Mouse (Mus musculus) heart, adult 2 months (tissue): Measurements from ENCODE around the gene Nit1.

Experiments
- CTCF ChIP-seq: fragments of 200-600 bp; IDR thresholded peaks from 2 replicates; pipeline ENCODE4 v1.8.1; 2022; ENCODE audit warnings: antibody characterized with exemption, mild to moderate bottlenecking, moderate library complexity
- EP300 ChIP-seq: fragments of 200-500 bp; IDR thresholded peaks from 2 replicates; pipeline ENCODE4 v1.6.1; 2011; ENCODE audit warnings: low read depth, low read length, control low read depth; ENCODE audit not compliant: insufficient read depth

- TF ChIP-seq EP300 (no peak), CTCF (no peak)
Measured at GRCm38 (mm10) chr1:171343922-171344677, 1.3 kb downstream of the Nit1 start.
